Mouse (Mus musculus): ENCODE measurements around the gene Ctps. TPM values are rescaled to one million over a fixed set of nuclear protein-coding genes. Genes with fewer than 3 reads are reported as not detected.

The Ctps gene
- polyA plus RNA-seq, 2 experiments = 18.9 to 32.9 TPM

GRCm38 (mm10) chr4:120589070-120589469, 19.0 kb upstream of the Ctps start:
- Histone ChIP-seq H3K9ac (replicated peaks) (no peak overlapping the region), H3K4me2 (ENCODE audit: low read depth) (no peak overlapping the region), H3K27ac (no peak overlapping the region), H3K4me1 (replicated peaks; ENCODE audit: control insufficient read depth in 2 of 2, insufficient read depth in 2 of 2, low read length in 1 of 2) (peaks cover 3 to 10% of the 10 kb centered on the region in 2 experiments), H3K36me3 (replicated peaks; ENCODE audit: control insufficient read depth, insufficient read depth, low read depth) (no peaks in the 10 kb centered on the region), H3K27me3 (ENCODE audit: control insufficient read depth, insufficient read depth, low read length) (no peaks in the 10 kb centered on the region; the same call in none of the 2 replicates), H3K9me3 (ENCODE audit: control insufficient read depth, low read length) (no peaks in the 10 kb centered on the region), H3K4me3 (ENCODE audit: insufficient read depth in 1 of 2, low read depth in 2 of 2, low read length in 2 of 2) (no peak overlapping the region)
- 32% methylated on average over 3 of the region's 3 CpGs for WGBS (ENCODE audit: insufficient replicate concordance)
- no peak for TF ChIP-seq EP300 (IDR thresholded peaks at IDR 0.05; ENCODE audit: low read depth)
- ATAC-seq (ENCODE audit: insufficient read depth) (no peak), DNase-seq (ENCODE audit: low read depth in 3 of 3, low spot score in 3 of 3) (no peak)

- no peak within 1 kb of the TSS for H3K4me2 ChIP-seq (ENCODE audit: low read depth)
- H3K27ac ChIP-seq = no peak within 1 kb of the TSS
- no peak within 1 kb of the TSS for H3K4me3 ChIP-seq (ENCODE audit: insufficient read depth in 1 of 2, low read depth in 2 of 2, low read length in 2 of 2)
Measured at GRCm38 (mm10) chr4:120588445-120588844, 18.4 kb upstream of the Ctps start, which contains the start of gene Gm8439. Gene Gm8439, plus strand, starts transcription at chr4:120588745.

GRCm38 (mm10) chr4:120586986-120587385, 16.9 kb upstream of the Ctps start:
- Histone ChIP-seq H3K27ac (no peak overlapping the region), H3K4me2 (ENCODE audit: low read depth) (no peak overlapping the region), H3K4me3 (ENCODE audit: insufficient read depth in 1 of 2, low read depth in 2 of 2, low read length in 2 of 2) (no peak overlapping the region), H3K4me1 (replicated peaks; ENCODE audit: control insufficient read depth in 2 of 2, insufficient read depth in 2 of 2, low read length in 1 of 2) (peaks cover 3 to 10% of the 10 kb centered on the region in 2 experiments), H3K36me3 (replicated peaks; ENCODE audit: control insufficient read depth, insufficient read depth, low read depth) (no peaks in the 10 kb centered on the region), H3K9ac (replicated peaks) (no peak overlapping the region), H3K27me3 (ENCODE audit: control insufficient read depth, insufficient read depth, low read length) (no peaks in the 10 kb centered on the region; the same call in none of the 2 replicates), H3K9me3 (ENCODE audit: control insufficient read depth, low read length) (no peaks in the 10 kb centered on the region)
- no peak for ATAC-seq (ENCODE audit: insufficient read depth)
- TF ChIP-seq CTCF (IDR thresholded peaks at IDR 0.05; ENCODE audit: low read depth) (no peak), EP300 (IDR thresholded peaks at IDR 0.05; ENCODE audit: low read depth) (no peak)
- no peak for DNase-seq (ENCODE audit: low read depth in 3 of 3, low spot score in 3 of 3)
- WGBS (ENCODE audit: insufficient replicate concordance) = 47% methylated on average over 1 of the region's 1 CpGs

More at GRCm38 (mm10) chr4:120588445-120588844, 18.4 kb upstream of the Ctps start, which contains the start of gene Gm8439:
- no peaks in the 10 kb centered on the region; the same call in none of the 2 replicates for H3K27me3 ChIP-seq (ENCODE audit: control insufficient read depth, insufficient read depth, low read length)
- WGBS (ENCODE audit: insufficient replicate concordance) = 37% methylated on average over 4 of the region's 4 CpGs
- TF ChIP-seq CTCF (IDR thresholded peaks at IDR 0.05; ENCODE audit: low read depth) (no peak), EP300 (IDR thresholded peaks at IDR 0.05; ENCODE audit: low read depth) (no peak)
- no peak for DNase-seq (ENCODE audit: low read depth in 3 of 3, low spot score in 3 of 3)
- H3K9me3 ChIP-seq (ENCODE audit: control insufficient read depth, low read length) = no peaks in the 10 kb centered on the region
- peaks cover 3 to 10% of the 10 kb centered on the region in 2 experiments for H3K4me1 ChIP-seq (replicated peaks; ENCODE audit: control insufficient read depth in 2 of 2, insufficient read depth in 2 of 2, low read length in 1 of 2)
- no peaks in the 10 kb centered on the region for H3K36me3 ChIP-seq (replicated peaks; ENCODE audit: control insufficient read depth, insufficient read depth, low read depth)
- ATAC-seq (ENCODE audit: insufficient read depth) = no peak
- H3K9ac ChIP-seq (replicated peaks) = no peak within 1 kb of the TSS

GRCm38 (mm10) chr4:120581711-120582110, 11.6 kb upstream of the Ctps start:
- DNase-seq (ENCODE audit: low read depth in 3 of 3, low spot score in 3 of 3) (no peak), ATAC-seq (ENCODE audit: insufficient read depth) (no peak)
- Histone ChIP-seq H3K4me3 (ENCODE audit: insufficient read depth in 1 of 2, low read depth in 2 of 2, low read length in 2 of 2) (no peak overlapping the region), H3K9ac (replicated peaks) (no peak overlapping the region), H3K4me2 (ENCODE audit: low read depth) (no peak overlapping the region), H3K27me3 (ENCODE audit: control insufficient read depth, insufficient read depth, low read length) (no peaks in the 10 kb centered on the region; the same call in 1 of the 2 replicates), H3K36me3 (replicated peaks; ENCODE audit: control insufficient read depth, insufficient read depth, low read depth) (no peaks in the 10 kb centered on the region), H3K9me3 (ENCODE audit: control insufficient read depth, low read length) (no peaks in the 10 kb centered on the region), H3K27ac (no peak overlapping the region), H3K4me1 (replicated peaks; ENCODE audit: control insufficient read depth in 2 of 2, insufficient read depth in 2 of 2, low read length in 1 of 2) (peaks cover 4 to 9% of the 10 kb centered on the region in 2 experiments; a peak in 3 of 4 replicates)
- TF ChIP-seq CTCF (IDR thresholded peaks at IDR 0.05; ENCODE audit: low read depth) = no peak
- TF ChIP-seq EP300 (IDR thresholded peaks at IDR 0.05; ENCODE audit: low read depth) = no peak
- 66% methylated on average over 9 of the region's 9 CpGs for WGBS (ENCODE audit: insufficient replicate concordance)

GRCm38 (mm10) chr4:120580894-120581293, 10.8 kb upstream of the Ctps start:
- no peak overlapping the region for H3K9ac ChIP-seq (replicated peaks)
- H3K9me3 ChIP-seq (ENCODE audit: control insufficient read depth, low read length) = no peaks in the 10 kb centered on the region
- no peaks in the 10 kb centered on the region for H3K36me3 ChIP-seq (replicated peaks; ENCODE audit: control insufficient read depth, insufficient read depth, low read depth)
- peaks cover 4 to 9% of the 10 kb centered on the region in 2 experiments; a peak in 3 of 4 replicates for H3K4me1 ChIP-seq (replicated peaks; ENCODE audit: control insufficient read depth in 2 of 2, insufficient read depth in 2 of 2, low read length in 1 of 2)
- H3K27me3 ChIP-seq (ENCODE audit: control insufficient read depth, insufficient read depth, low read length) = no peaks in the 10 kb centered on the region; the same call in 1 of the 2 replicates
- H3K27ac ChIP-seq = no peak overlapping the region
- no peak for TF ChIP-seq EP300 (IDR thresholded peaks at IDR 0.05; ENCODE audit: low read depth)
- no peak for TF ChIP-seq CTCF (IDR thresholded peaks at IDR 0.05; ENCODE audit: low read depth)
- 18% methylated on average over 5 of the region's 5 CpGs for WGBS (ENCODE audit: insufficient replicate concordance)
- ATAC-seq (ENCODE audit: insufficient read depth) (peak; percentile 69; the same call in 1 of the 2 replicates), DNase-seq (ENCODE audit: low read depth in 3 of 3, low spot score in 3 of 3) (no peak)
- no peak overlapping the region for H3K4me3 ChIP-seq (ENCODE audit: insufficient read depth in 1 of 2, low read depth in 2 of 2, low read length in 2 of 2)
- H3K4me2 ChIP-seq (ENCODE audit: low read depth) = no peak overlapping the region
